Mouse (Mus musculus) liver, embryonic 16.5 days (tissue): ENCODE measurements at regions not wholly inside any gene's neighbourhood (a gene's known extent, or its start where the extent isn't known, plus 50 kb on each side); places are given as distances from the start of the nearest gene placed in this dataset.

Experiments used
- ATAC-seq: fragments of 200-750 bp; cut with Nextera tagmentation; 2 replicates; pipeline ENCODE4 v1.8.0; 2017; ENCODE audit warnings: low read depth, mild to moderate bottlenecking, moderate number of reproducible peaks, moderate library complexity
- H3K27ac ChIP-seq: fragments of 300-500 bp; sonication (generic); 2 replicates; pipeline ENCODE4 v1.5.1; 2014; ENCODE audit warnings: mild to moderate bottlenecking, low read length
- H3K27me3 ChIP-seq: fragments of 300-500 bp; sonication (generic); 2 replicates; pipeline ENCODE4 v1.6.1; 2014; ENCODE audit warnings: low read depth, low read length, mixed read lengths; ENCODE audit not compliant: control insufficient read depth, insufficient read depth
- H3K36me3 ChIP-seq: fragments of 300-500 bp; sonication (generic); 2 replicates; pipeline ENCODE4 v1.6.1; 2014; ENCODE audit warnings: mild to moderate bottlenecking; ENCODE audit not compliant: control insufficient read depth, insufficient read depth
- H3K4me1 ChIP-seq: fragments of 300-500 bp; sonication (generic); 2 replicates; pipeline ENCODE4 v1.6.1; 2014; ENCODE audit warnings: low read depth, low read length, mixed read lengths; ENCODE audit not compliant: control insufficient read depth
- H3K4me2 ChIP-seq: fragments of 300-500 bp; sonication (generic); 2 replicates; pipeline ENCODE4 v1.6.1; 2014; ENCODE audit warnings: low read depth, low read length, mixed read lengths
- H3K4me3 ChIP-seq: fragments of 300-500 bp; sonication (generic); 2 replicates; pipeline ENCODE4 v1.5.1; 2014; ENCODE audit warnings: low read depth, mild to moderate bottlenecking, low read length
- H3K9ac ChIP-seq: fragments of 300-500 bp; sonication (generic); 2 replicates; pipeline ENCODE4 v1.6.1; 2014; ENCODE audit warnings: low read depth, low read length
- H3K9me3 ChIP-seq: fragments of 300-500 bp; sonication (generic); replicated peaks from 2 replicates; pipeline ENCODE4 v1.6.1; 2016; ENCODE audit warnings: low read length; ENCODE audit not compliant: control insufficient read depth
- WGBS: fragments of 180-500 bp; shearing (Covaris S2); extraction: QIAGEN DNeasy Blood & Tissue Kit; methylation state at CpG from one replicate; pipeline ENCODE4 v1.1.7; 2014; ENCODE audit not compliant: insufficient replicate concordance; 5-methylcytosine and 5-hydroxymethylcytosine counted together

GRCm38 (mm10) chr16:29934649-29935048, 129.5 kb upstream of the Hes1 start:
- Histone ChIP-seq H3K36me3 (no peaks in the 10 kb centered on the region), H3K4me2 (no peak overlapping the region), H3K4me1 (no peaks in the 10 kb centered on the region; the same call in 1 of the 2 replicates), H3K4me3 (no peak overlapping the region), H3K27me3 (no peaks in the 10 kb centered on the region), H3K9me3 (no peaks in the 10 kb centered on the region), H3K27ac (no peak overlapping the region), H3K9ac (no peak overlapping the region)
- WGBS: 58% methylated on average over 1 of the region's 1 CpGs
- no peak for ATAC-seq

GRCm38 (mm10) chr16:29938700-29939099, 125.5 kb upstream of the Hes1 start:
- 77% methylated on average over 9 of the region's 9 CpGs for WGBS
- Histone ChIP-seq H3K4me3 (no peak overlapping the region), H3K4me1 (no peaks in the 10 kb centered on the region), H3K9me3 (no peaks in the 10 kb centered on the region), H3K27ac (no peak overlapping the region), H3K27me3 (no peaks in the 10 kb centered on the region), H3K36me3 (no peaks in the 10 kb centered on the region), H3K4me2 (no peak overlapping the region), H3K9ac (no peak overlapping the region)
- no peak for ATAC-seq

- Histone ChIP-seq H3K27me3 (no peaks in the 10 kb centered on the region), H3K9me3 (no peaks in the 10 kb centered on the region), H3K9ac (no peak overlapping the region), H3K36me3 (no peaks in the 10 kb centered on the region), H3K4me1 (no peaks in the 10 kb centered on the region; the same call in 1 of the 2 replicates), H3K4me2 (no peak overlapping the region), H3K27ac (no peak overlapping the region), H3K4me3 (no peak overlapping the region)
- WGBS: 67% methylated on average over 8 of the region's 8 CpGs
- ATAC-seq: no peak
These were observed 124.8 kb upstream of the Hes1 start for GRCm38 (mm10) chr16:29939331-29939850.

- Histone ChIP-seq H3K4me1 (no peaks in the 10 kb centered on the region; the same call in 1 of the 2 replicates), H3K9ac (no peak overlapping the region)
- no peak for ATAC-seq
These were observed 124.1 kb upstream of the Hes1 start for GRCm38 (mm10) chr16:29939869-29940707.

GRCm38 (mm10) chr16:29942111-29942510, 122.1 kb upstream of the Hes1 start:
- Histone ChIP-seq H3K27ac (no peak overlapping the region), H3K9me3 (no peaks in the 10 kb centered on the region), H3K4me1 (peaks cover 7% of the 10 kb centered on the region), H3K9ac (no peak overlapping the region), H3K27me3 (no peaks in the 10 kb centered on the region), H3K4me2 (no peak overlapping the region), H3K36me3 (no peaks in the 10 kb centered on the region), H3K4me3 (no peak overlapping the region)
- ATAC-seq: no peak
- 55% methylated on average over 7 of the region's 7 CpGs for WGBS

More at GRCm38 (mm10) chr16:29939869-29940707, 124.1 kb upstream of the Hes1 start:
- Histone ChIP-seq H3K9me3 (no peaks in the 10 kb centered on the region), H3K27ac (no peak overlapping the region), H3K4me2 (no peak overlapping the region), H3K36me3 (no peaks in the 10 kb centered on the region), H3K4me3 (no peak overlapping the region), H3K27me3 (no peaks in the 10 kb centered on the region)
- 71% methylated on average over 12 of the region's 12 CpGs for WGBS

GRCm38 (mm10) chr16:29943963-29944860, 120.0 kb upstream of the Hes1 start:
- H3K36me3 ChIP-seq: no peaks in the 10 kb centered on the region
- H3K9me3 ChIP-seq: no peaks in the 10 kb centered on the region
- no peak overlapping the region for H3K4me3 ChIP-seq
- ATAC-seq: peak; percentile 84
- peak overlapping the region; percentile 24 for H3K27ac ChIP-seq
- H3K4me1 ChIP-seq: peaks cover 7% of the 10 kb centered on the region
- H3K27me3 ChIP-seq: no peaks in the 10 kb centered on the region
- H3K4me2 ChIP-seq: no peak overlapping the region
- H3K9ac ChIP-seq: no peak overlapping the region
- WGBS: 61% methylated on average over 10 of the region's 10 CpGs

GRCm38 (mm10) chr16:29944966-29945365, 119.2 kb upstream of the Hes1 start:
- Histone ChIP-seq H3K9me3 (no peaks in the 10 kb centered on the region), H3K9ac (no peak overlapping the region), H3K36me3 (no peaks in the 10 kb centered on the region), H3K27ac (peak overlapping the region; percentile 21; the same call in 1 of the 2 replicates), H3K4me1 (peaks cover 7% of the 10 kb centered on the region), H3K27me3 (no peaks in the 10 kb centered on the region), H3K4me3 (no peak overlapping the region), H3K4me2 (no peak overlapping the region)
- no peak for ATAC-seq
- 58% methylated on average over 5 of the region's 5 CpGs for WGBS

- H3K4me3 ChIP-seq: peak overlapping the region; percentile 45
- H3K27ac ChIP-seq: peak overlapping the region; percentile 56; the same call in 1 of the 2 replicates
- H3K4me1 ChIP-seq: peaks cover 7% of the 10 kb centered on the region
- WGBS: 2% methylated on average over 9 of the region's 9 CpGs
- peak overlapping the region; percentile 44 for H3K4me2 ChIP-seq
- H3K9ac ChIP-seq: no peak overlapping the region
- ATAC-seq: no peak
- no peaks in the 10 kb centered on the region for H3K9me3 ChIP-seq
- no peaks in the 10 kb centered on the region for H3K27me3 ChIP-seq
- H3K36me3 ChIP-seq: no peaks in the 10 kb centered on the region
These were observed 118.8 kb upstream of the Hes1 start for GRCm38 (mm10) chr16:29945376-29945890.
